Mouse (Mus musculus) embryo, embryonic 11.5 days (tissue): ENCODE results near the gene Rilpl1.
"Not testable (repeated sequence)": the region's sequence is repeated elsewhere in the genome, so short reads cannot be mapped to it uniquely, and the experiment has no call there.

Experiments
- DNase-seq: peaks from one replicate; pipeline ENCODE4 v3.0.0-alpha.2; 2012; ENCODE audit warnings: low read depth, low spot score

Gene Rilpl1

DNA sequence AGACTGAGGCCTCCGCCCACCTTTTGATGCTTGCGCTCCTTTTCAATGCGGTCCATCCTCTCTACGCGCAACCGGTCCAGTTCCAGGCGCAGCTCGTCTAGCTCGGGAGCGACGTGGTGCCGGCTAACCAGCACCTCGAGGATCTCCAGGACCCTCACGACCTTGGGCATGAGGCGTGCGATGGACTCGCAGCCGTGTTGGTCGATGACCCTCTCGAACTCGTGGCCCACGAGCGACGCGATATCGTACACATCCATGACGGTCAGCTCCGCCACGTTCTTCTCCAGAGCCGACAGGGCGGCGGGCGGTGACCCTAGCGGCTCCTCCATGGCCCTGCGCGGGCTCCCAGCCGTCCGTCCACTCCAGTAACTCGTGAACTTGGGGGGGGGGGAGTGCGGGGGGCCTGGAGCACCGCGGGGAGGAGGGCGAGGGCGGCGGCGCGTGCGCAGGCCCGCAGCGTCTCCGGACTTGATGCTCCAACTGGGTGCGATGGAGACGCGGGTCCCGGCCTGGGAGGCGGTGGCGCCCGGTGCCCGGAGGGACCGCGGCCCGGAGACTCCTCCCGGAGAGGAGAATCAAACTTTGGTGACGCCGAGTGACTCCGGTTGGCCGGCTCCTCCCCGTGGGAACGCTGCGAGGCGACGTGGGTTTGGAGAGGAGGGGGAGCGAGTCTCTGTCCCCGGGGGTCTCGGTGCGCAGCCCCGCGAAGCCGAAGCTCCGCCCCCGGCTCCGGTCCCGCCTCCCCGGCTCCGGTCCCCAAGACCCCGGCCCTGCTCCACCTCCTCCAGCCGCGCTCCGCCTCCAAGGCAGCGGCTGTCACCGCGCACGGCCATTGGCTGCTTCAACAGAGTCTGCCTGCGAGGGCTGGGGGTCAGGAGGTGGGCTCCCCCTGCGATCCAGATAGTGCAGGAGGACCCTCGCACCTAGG, at the start of gene Rilpl1:
Gene Rilpl1, minus strand, starts transcription at position 737 of the 928 bp plus-strand sequence.
- DNase-seq: peak; percentile 79

DNA sequence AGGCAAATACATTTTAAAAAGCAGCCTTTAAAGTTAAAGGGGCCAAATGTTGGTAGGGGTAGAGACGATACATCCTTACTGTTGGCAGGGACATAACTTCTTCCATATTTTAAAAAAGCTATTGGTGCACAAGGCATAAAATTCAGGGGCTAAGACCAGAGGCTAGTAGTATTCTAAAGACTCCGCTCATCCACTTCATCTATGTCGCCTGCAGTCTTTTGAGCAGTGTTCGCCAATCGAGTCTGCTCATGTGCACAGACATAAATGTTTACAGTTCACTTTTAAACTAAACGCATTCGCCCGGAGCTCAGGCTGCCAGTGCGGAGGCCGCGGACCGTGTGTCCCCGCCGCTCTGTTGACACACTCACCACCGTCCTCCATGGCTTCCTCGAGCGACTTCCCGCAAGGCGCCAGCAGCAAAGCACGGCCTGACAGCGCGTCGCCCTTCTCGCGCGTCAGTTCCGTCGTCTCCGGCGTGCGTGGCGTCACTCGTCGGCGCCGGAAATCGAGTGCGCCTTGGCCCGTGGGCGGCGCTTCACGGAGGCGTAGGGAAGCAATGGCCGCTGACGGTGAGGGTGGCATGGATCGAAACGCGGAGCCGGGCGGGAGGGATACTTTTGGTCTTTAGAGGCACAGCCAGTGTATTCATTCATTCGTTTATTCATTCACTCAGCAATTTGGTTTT, 47.6 kb upstream of the Rilpl1 start, which contains the start of the genes Eif2b1 and Gtf2h3:
Gene Eif2b1, minus strand, starts transcription at position 499 of the 685 bp plus-strand sequence.
Gene Gtf2h3, plus strand, starts transcription at position 508 of the 685 bp plus-strand sequence.
- peak; percentile 93 for DNase-seq

DNA sequence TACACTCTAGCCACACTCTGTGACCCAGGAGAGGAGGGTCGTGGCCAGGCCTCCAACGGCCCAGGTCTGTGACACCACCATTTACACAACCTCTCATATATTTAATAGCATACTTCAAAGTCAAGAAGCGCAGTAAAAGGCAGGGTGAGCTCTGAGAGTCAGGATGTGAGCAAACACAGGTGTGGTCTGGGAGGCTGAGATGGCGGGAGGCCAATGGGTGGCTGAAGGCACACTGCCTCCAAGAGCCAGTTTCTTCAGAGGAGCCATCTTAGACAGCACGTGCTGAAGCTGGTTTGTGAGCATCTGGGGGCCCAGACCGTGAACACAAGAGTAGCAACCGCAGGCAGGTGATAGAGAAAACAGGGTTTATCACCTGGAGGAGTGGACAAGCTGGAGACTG, 44.3 kb upstream of the Rilpl1 start:
- DNase-seq: no peak

DNA sequence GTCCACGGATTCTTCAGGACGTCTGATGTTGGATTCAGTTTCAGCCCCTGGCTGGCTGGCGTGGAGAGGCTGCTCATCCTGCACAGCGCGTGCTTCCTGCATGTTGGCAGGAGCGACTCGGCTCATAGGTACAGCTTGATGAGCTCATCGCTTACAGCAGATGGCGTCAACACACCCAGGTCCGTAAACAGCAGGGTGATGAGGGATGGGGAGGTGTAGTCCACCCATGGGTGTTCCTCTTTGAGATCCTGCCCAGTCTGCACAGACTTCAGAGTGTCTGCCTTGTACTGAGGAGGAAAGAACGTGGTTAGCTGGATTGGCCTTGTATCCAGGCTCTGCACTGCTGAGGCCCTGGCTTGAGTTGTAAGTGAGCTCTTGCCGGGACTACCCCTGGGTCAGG, 39.9 kb upstream of the Rilpl1 start:
- no peak for DNase-seq

DNA sequence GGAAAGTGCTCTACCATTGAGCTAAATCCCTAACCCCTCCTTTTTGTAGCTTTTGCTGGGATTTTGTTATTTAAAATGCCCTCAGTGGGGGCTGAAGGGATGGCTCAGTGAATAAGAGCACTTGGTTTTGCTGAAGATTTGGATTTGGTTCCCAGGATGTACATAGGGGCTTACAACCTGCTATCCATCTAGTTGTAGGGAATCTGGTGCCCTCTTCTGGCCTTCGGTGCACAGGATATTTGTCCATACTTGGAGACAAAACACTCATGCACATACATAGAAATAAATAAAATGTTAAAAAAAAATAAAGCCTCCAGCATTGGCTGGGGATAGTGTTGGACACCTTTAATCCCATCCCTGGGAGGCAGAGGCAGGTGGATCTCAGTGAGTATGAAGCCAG, 24.0 kb upstream of the Rilpl1 start:
- DNase-seq: no peak

DNA sequence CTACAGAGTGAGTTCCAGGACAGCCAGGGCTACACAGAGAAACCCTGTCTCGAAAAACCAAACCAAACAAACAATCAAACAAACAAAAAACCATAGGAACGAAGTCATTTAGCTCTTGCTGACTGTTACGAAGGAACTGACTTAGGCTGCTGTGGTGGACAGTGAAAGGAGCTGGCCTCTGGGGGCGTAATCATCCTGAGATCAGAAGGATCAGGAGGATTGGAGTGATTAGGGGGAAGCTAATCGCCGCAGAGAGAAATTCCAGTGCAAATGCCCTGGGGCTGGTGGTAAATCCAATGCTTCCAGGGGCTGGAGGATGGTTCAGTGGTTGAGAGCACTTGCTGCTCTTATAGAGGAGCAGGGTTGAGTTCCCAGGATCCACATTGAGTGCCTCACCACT, 22.4 kb upstream of the Rilpl1 start:
- DNase-seq: no peak

DNA sequence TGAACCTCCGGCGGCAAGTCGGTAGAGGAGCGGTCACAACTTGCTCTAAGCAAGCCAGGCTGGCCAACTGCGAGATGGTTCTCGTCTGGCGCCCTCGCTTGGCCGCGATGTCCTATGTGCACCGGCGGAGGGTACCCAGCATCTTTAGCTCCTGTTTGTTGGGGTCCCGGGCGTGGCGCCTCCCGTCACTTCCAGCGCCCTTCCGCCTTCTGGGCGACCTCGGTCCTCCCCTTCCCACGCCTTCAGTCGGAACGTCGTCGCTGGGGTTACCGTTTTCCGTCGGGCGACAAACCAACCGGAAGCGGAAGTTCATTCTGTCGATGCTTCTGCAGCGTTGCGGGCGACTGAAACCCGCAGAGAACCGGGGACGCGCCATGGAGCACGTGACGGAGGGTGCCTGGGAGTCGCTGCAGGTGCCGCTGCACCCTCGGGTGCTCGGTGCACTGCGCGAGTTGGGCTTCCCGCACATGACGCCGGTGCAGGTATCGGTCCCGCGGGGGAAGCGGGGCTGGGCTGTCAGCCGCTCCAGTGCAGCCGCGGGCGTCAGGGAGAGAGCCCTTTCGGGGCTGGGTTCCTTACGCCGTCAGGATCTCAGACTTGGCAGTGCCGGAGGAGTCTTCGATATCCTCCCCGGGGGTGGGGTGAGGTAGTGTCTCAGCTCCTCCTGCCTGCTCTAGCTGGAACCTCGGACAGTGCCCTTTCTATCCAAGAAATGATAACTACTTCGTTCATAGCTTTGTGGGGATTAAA, 21.5 kb upstream of the Rilpl1 start, which contains the start of gene Ddx55:
Gene Ddx55, plus strand, starts transcription at position 307 of the 750 bp plus-strand sequence.
- DNase-seq: peak; percentile 84

DNA sequence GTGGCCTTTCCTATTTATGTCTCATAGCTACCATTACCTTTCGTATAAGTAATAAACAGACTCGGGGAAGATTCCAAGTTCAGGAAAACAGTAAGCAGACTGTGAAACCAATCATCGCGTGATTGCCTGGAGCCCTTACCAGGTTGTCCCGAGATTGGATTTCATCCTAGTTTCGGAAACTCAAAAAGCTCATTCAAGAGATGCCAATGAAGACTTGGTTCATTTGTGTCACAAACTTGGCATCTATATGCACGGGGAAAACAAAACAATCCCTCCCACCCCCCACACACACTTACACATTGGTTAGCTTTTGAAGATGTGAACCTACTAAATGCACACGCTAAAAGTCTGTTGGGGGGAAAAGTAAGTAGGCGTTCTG, 20.9 kb upstream of the Rilpl1 start:
- DNase-seq: no peak

DNA sequence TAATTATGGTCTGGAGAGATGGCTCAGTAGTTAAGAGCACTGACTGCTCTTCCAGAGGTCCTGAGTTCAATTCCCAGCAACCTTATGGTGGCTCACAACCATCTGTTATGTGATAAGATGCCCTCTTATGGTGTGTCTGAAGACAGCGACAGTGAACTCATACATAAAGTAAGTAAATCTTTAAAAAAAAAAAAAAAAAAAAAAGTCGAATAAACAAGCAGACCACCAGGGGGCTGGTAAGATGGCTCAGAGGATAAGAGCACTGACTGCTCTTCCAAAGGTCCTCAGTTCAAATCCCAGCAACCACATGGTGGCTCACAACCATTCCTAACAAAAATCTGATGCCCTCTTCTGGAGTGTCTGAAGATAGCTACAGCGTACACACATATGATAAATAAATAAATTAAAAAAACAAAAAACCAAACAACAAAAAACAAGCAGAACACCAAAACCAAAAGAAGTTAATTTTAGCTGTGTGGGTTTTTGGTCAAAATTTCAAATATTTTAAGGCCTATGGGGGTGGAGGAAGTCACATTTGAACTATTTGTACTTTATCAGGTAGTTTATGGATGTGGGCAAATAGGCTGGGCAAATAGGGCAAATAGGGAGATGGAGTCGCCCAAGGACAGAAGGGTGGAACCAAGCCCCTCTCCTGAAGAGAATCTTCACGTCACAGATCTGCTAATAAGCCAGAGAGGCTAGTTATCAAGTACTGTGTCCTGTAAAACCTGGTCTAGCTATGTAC, 20.3 kb upstream of the Rilpl1 start:
- DNase-seq: not testable (repeated sequence)

DNA sequence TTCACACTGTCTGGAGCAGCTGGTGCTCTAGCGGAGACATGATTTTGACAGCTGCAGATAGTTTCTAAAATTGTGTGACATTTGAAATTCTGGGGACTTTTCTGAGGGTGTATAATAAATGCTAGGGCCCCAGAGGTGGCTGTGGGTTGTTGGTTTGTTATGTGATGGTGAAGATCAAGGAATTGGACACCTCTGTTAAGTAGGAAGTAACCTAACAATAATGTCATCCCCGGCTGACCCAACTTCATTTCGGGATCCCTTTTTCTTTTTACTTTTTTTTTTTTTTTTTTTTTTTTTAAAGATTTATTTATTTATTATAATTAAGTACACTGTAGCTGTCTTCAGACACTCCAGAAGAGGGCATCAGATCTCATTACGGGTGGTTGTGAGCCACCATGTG, 19.5 kb upstream of the Rilpl1 start:
- DNase-seq: not testable (repeated sequence)

DNA sequence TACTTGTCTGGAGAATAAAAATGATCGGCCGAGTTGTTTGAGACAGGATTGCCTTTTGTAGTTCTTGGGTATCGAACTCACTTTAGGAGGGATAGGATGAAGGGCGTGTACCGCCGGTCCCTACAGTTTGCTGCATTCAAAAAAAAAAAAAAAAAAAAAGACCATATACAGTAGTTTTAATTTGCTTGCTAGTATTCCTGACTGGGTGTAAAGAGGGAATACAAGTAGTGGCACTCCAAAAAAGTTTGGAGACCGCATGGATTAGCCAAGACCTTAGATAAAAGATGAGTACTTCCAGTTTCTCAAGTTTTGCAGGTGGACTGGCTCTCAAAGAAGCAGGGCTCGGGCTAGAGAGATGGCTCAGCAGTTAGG, 10.4 kb upstream of the Rilpl1 start:
- no peak for DNase-seq

DNA sequence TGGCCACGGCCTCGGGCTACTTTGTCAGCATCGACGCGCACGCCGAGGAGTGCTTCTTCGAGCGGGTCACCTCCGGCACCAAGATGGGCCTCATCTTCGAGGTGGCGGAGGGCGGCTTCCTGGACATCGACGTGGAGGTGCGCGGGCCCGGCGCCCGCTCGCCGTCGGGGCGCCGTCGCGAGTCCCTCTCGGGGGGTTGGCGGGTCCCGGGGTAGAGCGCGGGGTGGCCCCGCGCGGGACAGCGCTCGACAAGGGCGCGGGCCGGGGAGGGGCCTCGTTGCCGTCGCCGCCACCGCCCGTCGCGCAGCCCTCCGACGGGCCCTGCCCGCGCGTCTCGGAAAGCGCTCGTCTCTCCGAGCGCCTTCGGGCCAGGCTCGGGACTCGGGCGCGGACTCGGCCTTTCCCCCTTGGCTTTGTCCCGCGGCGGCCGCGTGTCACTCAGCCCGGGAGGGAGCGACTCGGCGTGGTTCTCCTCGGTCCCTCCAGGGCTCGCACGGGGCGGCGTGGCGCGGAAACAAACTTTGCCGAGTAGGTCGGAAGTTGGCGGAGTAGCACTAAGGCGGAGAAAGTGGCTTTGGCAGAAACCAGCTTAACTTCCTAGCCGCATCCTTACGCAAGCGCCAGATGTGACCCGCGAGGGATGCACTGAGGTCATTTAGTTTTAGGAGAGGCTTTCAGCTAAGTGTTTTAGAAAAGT, 9.9 kb upstream of the Rilpl1 start:
- DNase-seq: no peak

DNA sequence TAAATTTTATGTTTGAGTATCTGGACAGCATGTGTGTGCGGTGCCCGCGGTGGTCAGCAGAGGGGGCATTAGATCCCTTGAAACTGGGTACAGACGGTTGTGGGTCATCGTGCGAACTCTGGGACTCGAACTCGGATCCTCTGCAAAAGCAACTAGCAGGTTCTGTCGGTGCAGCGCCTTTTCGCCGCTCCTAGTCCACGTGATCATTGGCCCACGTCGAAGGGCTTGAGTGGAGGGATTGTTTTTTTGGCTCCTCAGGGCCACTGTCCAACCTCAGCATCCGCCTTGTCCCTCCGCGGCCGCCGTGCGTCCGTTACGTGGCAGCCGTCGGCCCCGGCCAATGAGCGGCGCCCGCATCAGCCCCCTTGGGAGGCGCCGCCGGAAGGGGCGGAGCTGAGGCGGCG, 9.2 kb upstream of the Rilpl1 start, which contains the start of gene Tmed2:
Gene Tmed2, plus strand, starts transcription at position 313 of the 404 bp plus-strand sequence.
- peak; percentile 93 for DNase-seq

DNA sequence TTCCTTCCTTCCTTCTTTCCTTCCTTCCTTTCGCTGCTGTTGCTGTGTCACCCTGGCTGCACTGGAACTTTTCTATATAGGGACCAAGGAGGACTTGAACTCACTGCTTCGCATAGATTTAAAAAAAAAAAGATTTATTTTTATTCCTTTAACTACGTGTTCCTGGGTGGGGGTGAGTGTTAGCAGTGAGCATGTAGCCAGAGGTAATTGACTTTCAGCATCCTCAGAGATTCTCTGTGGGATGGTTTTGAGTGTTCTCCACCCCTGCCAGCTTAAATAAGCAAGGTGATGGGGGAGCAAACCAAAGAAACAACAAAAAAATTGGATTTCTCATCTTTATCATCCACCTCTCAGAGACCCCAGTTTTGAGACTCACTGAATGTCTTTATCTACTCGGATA, 8.7 kb upstream of the Rilpl1 start:
- DNase-seq: no peak

DNA sequence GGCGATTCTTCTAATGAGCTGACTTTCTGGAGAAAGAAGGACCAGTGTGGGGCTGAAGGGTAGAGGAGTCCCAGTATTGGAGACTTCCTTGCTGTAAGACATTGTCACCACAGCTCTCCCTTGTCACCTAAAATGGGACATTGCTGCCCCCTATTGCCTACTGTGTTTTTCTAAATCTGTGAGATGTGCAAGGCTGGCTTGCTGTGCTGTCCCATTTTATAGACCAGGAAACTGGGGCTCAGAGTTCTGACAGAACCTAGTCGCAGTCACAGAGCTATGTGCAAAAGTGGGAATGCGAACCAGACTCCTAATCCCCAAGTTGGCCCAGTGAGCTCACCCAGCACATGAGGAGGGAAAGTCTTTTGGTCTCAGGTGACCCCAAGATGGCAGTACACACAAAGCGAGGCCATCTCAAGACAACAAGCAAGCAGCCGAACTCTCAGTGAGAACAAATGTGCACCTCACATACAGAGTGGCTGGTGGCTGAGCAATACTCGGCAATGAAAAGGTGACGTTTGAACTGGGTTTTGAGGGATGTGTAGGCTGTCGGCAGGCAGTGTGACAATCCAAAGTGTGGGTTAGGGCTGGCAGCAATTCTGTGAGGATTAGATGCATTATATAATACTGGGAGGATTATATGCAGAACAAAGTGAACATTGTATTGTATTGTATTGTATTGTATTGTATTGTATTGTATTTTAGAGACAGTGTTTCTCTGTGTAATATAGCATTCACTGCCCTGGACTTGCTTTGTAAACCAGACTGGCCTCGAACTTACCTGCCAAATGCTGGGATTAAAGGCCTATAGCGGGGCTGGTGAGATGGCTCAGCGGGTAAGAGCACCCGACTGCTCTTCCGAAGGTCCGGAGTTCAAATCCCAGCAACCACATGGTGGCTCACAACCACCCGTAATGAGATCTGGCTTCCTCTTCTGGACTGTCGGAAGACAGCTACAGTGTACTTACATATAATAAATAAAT, 7.9 kb upstream of the Rilpl1 start:
- DNase-seq: no peak

DNA sequence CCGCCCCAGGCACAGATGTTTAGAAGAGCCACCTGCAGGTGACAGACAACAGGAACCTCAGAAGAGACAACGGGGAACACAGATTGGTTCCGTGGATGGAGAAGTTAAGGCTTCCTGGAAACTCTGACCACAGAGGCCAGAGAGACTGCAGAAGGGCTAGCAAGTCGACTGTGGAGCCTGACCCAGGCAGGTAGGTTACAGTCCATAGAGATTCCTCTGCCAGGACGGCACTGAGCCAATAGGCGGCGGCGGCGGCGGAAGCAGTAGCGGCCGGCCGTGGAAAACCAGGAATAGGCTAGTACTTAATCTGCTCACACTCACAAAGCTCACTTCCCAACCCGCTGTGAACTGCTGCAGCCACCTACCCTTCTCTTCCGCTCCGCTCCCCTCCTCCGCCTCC, 5.6 kb upstream of the Rilpl1 start:
- DNase-seq: no peak

DNA sequence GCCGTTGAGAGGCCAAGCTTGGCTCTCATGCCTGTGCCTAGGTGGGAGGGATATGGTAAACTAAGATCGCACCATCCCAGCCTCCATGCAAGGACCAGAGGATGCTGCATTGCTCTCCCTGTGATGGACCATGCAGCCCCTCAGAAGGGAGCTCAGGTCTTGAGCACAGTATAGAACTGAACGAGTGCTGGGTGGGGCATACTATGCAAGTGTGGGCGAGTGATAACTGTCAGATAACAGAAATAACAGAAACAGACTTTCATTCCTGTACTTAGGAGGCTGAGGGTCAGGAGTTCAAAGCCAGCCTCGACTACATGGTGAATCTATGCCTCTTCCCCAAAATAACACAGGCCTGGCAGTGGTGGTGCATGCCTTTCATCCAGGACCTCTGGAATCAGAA, 3.8 kb upstream of the Rilpl1 start:
- no peak for DNase-seq

DNA sequence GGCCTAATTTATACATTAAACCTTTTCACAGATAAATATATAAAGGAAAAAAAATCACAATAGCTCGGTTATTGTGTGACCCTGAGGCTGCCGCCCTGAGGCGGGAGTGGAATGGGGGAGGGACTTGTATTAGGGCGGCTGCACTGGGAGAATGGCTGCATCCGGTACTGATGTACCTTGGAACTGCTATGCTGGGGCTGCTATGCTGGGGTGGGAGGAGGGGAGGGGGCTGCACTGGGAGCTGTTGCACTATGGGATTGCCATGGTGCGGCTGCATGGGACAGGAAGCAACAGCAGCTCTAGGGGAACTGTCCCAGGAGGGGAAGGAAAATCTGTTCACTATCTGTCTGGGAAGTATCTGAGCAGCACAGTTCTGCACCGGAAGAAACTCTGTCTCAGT, 1.3 kb upstream of the Rilpl1 start:
- DNase-seq: no peak

DNA sequence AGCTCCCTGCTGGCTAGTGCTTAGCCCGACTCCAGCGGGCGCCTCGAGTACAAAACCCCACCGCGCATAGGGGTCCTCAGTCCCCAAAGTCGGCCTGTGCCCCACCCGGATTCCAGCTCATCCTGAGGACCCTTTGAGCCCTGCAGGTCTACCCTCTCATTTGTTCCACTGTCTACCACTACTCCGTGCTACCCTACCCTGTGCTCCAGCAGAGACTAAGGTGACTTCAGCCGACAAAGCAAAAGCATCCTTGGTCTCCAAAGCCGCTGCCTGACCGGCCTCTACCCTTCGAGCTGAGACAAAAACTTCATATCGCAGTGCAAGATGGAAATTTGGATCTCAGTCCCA, 366 bp upstream of the Rilpl1 start:
- no peak for DNase-seq

DNA sequence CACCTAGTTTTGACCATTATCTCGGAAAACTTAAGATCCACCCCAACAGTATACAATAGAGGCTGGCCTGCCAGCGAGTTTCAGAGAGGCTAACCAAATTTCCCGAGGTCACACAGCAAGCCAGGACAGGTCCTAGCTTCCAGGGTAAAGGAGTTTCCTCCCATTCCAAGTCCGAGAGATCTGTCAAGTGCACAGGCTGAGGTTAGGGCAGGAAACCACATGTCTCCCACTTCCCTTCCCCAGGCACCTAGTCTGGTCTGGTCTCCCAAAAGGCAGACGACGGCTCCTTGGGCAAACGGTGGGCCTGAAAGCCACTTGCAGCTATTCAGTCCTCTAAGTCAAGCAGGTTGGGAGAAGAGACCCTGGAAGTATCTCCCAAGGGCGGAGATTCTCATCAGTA, 1.5 kb downstream of the Rilpl1 start:
- no peak for DNase-seq
